Mouse (Mus musculus) spleen, postnatal 10 days (tissue): ENCODE measurements at regions not wholly inside any gene's neighbourhood (a gene's known extent, or its start where the extent isn't known, plus 50 kb on each side); places are given as distances from the start of the nearest gene placed in this dataset.

Source experiments
- DNase-seq, 2 experiments: peaks; one replicate each; pipeline ENCODE4 v3.0.0; 2021 to 2022; ENCODE audit warnings: low spot score in 2 of 2

DNA sequence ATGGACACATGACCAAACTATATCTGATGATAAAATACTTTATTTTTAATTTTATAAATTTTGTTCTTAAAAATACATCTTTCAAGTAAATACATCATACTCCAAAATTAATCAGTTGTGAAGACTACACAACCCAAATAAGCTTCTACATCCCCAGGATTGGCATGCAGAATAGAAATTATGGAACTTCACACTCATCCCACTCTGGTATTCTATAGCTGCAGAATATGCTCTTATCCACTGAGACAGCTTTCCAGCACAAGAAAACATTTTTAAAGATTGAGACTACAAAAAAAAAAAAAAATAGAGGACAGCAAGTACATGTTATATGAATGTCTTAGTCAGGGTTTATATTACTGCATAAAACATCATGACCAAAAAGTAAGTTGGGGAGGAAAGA lies 94.4 kb downstream of the Gm11232 start:
- no peak for DNase-seq

DNA sequence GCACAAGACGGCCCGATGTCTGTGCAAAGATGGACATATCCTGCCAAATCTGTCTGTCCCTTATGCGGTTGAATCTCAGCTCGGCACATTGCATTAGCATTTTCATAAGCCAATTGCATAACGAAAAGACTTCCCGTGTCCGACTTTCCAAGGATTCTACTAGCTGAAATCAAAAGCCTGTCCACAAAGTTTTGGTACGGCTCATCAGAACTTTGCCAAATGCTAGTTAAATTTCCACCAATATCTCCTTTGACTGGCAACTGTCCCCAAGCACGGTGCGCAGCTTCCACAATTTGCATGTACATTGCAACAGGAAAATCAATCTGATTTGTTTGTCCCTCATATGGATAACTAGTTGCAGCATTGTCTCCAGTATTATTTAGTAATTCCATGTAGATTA lies 117.2 kb downstream of the Gm11232 start:
- no peak for DNase-seq

DNA sequence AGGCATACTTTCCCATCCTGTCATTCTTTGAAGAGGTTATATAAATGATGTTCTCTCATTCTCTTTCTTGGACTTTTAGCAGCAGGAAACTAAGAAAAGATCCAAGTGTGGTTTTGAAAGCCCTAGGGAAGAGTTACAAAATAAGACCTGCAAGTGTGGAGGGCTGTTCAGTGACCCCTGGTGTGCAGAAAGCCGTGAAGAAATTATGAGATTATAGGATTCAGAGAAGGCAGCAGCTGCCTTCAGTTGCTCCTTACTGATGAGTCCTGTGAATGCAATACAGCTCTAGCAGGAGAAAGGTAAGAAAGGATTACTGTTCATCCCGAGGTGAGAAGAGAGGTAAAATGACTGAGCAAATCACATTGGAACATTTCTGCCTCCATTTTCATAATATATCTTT lies 130.7 kb downstream of the Gm11232 start:
- DNase-seq = no peak

DNA sequence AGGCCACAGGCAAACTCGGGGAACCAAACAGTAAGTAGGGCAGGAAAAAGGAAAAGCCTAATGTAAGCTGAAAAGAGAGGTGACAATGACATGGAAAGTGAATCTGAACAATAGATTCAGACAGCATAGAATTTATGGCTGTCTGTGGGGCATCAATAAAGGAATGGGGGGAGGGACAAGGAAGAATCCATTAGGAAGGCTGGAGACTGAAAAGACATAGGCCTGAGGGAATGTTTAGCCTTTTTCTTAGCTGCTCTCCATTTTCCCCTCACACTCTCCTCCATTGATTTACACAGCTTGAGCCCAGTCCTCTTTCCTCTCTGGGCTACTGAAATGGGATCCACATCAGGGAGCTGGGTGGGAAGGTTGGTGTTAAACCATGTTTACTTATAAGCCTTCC lies 131.1 kb downstream of the Gm11232 start:
- no peak for DNase-seq

DNA sequence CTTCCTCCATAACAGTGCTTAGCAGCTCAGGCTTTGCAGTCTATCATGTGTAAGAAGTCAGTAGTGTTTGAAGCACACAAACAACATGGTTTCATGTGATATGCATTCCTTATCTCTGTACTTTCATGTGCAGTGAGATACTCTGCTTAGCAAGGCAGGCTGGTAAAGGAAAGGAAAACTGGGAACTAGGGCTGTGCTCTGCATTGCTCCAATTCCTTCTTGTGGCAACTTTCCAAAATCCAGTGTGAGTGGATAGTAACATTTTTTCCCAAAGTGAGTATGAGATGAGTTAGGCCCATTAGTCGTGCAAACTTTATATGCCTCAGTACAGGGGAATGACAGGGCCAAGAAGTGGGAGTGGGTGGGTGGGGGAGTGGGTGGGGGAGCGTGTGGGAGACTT lies 133.0 kb downstream of the Gm11232 start:
- DNase-seq = no peak

DNA sequence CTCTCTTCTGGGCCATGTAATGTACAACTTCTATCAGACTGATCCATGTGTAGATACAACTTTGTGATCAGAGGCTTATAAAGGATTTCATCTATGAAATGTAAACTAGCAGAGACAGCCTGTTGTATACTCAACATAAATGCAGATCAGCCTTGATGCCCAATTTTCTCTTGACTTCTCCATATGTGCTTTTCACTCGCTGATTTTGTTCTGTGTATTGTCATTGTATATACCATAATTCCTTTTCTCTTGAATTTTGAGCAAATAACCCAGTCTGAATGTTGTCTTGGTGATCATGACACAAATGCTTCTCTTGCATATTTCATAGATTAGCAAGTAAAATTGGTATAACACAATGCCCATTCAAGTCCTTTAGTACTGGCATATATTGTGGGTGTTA lies 144.0 kb downstream of the Gm11232 start:
- no peak for DNase-seq

DNA sequence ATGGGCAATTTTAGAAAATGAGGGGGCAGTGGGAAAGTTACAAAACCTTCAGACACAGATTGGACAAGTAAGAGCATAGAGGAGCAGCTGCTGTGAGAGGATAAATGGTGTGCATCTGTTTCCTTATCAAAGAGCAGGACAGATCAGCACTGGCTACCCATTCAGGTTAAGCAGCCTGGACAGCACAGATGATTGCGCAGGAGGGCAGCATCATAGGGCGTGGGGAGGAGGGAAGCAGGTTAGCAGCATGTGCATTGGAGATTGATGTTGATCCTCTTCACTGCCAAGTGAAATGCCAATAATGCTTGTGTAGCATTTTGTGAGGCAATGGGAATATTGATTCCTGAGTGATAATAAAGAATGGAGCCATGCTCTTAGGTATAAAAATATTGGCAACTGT lies 171.9 kb downstream of the Gm11232 start:
- DNase-seq = no peak

DNA sequence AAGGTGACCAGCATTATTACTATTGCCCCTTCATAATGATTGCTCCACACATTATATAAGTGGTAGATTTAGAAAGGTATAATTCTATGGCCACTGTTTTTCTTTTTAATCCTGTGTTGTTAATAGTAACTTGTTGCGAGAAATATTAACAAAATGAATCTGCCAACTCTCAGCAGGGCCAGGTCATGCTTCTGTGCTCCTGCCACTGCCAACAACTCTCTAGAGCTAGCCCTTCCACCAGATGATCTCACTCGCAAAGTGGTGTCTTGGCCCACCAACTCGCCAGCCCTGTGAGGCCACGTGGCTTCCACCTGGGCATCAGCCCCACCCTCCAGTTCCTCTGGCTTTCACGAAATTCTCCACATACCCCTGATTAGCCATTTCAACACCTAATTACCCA lies 197.1 kb downstream of the Gm11232 start:
- DNase-seq = no peak

DNA sequence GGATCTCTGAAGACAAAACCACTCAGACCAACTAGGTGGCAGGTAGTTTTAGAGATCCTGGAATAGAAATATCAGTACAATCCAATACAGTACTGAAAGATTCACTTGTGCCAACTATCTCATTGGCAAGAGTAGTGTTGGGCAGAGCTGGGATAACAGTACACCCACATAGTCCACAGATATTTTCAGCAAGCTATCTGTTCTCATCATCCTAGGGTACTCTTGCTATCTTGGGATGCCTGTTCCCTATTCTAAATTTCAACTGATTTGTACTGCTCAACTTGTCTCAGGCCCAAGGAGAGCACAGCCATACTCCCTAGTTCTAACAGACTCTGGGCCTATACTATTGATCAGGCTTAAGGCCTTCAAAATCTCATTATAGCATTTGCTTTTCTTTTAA lies 218.6 kb downstream of the Gm11232 start:
- no peak for DNase-seq

DNA sequence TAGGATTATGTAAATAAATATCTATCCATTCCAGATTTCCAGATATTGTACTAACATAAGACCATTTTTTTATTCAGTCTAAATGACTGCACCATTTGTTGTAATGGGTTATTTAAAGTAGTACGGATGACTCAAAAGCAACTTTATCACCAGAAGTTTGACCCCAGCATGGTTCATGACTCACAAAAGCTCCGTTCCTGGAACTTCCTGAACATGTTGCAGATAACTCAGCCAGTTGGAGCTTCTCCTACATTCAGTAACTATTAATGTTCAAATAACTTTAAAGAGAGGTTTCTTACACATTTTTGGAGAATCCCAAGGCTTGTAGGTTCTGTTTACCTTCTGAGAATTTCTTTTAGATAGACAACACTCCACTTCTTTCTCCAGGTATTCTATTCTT lies 219.8 kb downstream of the Gm11232 start:
- no peak for DNase-seq

DNA sequence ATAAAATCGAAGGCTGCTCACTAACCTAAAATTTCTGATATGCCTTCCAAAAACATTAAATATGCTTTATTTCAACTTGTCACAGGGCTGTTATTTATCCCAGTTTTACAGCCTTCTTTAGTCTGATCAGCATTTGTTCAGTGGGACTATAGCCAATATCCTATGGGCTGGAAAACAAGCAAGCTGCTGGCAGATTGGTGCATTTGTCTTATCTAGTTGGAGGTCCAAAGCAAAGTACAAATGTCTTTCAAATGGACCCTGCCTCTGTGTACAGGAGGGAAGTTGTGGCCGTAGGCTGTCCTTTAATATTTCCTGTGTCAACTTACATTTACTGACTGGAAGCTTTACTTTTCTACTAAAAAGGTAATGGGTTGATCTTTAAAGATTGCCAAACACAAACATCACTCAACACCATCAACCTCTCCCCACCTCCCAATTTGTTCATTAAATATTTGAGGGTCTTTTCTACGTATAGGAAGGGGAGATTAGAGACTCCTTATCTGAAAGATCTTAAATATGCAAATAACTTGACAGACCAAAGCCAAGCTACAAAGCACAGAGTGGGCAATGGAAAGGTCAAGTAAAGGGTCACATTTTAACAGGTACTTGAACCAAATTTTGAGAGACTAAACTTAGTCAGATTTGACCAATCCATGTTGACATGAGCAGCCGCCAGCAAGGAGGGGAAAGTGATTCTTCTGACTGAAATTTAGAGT lies 233.4 kb downstream of the Gm11232 start:
- DNase-seq = no peak

DNA sequence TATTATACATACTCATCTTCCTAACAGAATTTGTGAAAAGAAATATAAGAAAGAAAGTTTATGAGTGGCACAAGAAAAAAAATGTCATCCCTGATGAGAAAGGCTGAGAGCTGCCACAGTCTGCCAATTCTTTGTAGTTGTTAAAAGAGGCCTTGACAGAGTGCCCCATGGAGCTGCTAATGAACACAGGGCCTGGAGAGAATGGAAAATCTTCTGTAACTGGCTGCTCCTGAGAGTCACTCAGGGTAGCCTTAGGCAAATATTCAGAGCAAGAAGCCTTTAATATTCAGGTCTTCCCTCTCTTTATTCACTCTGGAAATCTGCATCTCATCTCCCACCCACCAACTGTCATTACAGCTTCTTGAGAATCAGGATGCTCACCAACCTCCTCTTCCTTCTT lies 237.0 kb downstream of the Gm11232 start:
- DNase-seq = no peak

DNA sequence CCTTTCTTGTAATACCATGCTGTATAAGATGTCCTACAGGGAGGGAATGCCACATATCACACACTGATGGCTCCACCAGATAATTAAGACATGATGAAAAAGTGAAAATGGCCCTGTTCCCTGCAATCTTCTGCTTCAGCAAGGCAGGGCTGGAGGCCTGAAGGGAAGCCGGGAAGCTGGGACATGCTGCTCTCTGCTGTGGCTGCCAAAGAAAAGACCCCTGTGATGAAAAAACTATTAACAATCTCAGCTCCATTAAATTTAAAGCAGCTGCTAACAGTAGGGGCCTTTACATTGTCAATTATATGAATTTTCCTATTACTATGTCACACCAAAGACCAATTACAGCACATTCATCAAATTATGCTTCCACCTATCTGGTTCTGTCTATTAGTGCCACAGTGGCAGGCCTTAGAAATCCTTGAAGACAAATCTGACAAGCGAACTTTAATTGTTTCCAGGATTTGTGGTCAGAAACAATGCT lies 239.8 kb downstream of the Gm11232 start:
- no peak for DNase-seq

DNA sequence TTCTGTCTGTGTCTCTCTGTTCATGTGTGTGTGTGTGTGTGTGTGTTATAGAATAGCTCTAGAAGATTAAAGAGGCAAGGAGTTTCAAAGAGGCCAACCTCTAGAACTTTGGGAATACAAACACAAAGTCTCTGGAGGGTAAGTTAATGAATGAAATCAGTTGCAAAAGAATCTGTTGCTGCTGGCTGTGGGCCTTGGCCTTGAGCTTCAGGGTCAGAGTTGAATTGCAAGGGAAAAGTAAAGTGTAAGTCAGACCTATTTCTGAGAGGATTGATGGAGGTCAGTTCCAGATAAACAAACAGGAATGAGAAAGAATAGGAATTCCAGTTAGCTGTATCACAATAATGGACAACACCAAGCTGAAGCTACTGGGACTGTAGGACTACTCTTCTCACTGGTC lies 250.9 kb downstream of the Gm11232 start:
- no peak for DNase-seq

DNA sequence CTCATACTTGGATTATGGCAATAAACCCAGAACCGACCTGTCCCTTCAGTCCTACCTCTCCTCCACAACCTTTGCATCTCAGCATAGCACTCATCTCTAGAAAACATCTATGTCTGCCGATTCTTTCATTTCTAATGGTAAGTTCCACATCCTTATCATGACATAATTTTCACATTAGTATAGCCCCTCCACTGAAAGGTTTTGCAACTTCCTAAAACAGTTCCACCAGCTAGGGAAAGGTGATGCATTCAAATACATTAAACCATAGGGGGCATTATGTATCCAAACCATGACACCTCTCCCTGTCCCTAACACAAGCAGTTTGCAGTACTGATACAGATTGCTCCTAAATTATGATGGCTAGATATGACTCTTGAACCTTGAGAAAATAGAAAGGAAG lies 268.0 kb downstream of the Gm11232 start:
- no peak for DNase-seq

DNA sequence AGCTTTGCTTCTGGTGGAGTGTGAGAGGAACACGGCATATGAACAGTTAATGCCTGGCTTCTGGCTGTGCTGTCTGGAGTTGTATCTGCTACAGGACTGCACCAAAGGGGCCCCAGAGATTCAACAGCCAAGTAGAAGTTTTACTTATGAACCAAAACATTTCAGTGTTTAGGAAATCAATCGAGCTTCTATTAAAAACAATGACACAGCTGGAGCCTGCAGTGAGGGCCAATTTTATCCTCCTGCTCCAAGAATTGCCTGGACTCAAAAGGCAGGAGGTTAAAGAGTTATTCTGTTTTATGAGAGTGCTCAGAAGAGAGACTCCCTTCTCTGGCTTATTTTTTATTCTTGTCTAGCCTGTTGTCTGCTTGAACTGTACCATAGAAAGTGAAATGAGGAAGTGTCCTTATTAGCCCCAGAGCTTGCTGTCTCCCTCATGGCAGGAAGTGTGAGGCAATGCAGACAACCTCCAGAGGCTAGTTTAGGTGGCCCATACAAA lies 269.1 kb downstream of the Gm11232 start:
- peak; percentile 3 to 25 for DNase-seq

DNA sequence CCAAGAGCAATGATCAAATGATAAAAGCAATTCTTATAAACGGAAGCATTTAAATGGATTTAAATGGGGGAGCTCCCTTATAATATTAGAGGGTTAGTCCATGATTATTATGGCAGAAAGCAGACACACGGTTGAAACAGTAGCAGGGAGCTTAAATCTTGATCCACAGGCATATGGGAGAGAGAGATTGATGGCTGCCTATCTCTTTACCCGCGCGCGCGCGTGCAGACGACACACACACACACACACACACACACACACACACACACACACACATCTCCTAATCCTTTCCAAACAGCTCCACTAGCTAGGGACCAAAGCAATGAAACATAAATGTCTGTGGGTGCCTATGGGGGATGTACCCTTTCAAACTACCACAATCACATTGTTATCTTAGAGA lies 269.7 kb downstream of the Gm11232 start:
- peak in 1 of 2 experiments; percentile 12 for DNase-seq

DNA sequence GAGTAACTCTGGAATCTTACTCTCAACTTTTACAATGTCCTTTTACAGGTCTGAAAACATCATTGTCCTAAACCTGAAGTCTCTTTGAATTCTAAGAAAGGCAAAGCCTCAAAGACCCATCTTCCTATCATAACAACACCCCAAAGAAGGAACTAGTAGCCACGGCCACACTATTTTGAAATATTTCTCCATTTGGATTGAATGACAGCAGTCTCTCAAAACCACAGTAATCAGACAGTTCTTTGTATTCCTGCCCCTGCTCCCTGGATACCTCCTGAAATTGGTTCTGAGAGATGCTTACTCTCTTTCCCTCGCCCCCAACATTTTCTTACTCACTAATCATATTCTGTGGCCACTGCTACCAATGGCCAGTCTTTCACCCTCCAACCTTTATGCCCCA lies 276.8 kb downstream of the Gm11232 start:
- DNase-seq = no peak

DNA sequence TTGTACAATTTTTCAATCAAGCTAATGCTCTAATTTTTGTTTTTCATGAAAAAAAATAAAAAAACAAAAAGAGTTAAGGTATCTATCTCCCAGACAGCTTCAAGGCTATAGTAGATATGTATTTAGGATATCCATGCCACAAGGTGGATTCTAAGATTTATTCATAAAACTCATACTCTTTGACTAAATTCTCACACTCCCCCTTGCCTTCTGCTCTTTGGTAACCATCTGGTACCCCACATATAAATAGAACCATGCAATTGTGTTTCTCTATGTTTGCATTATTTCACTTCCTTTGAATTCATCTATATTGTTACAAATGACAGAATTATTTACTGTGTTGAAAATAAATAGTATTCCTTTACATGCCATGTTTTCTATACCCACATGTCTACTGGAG lies 287.2 kb downstream of the Gm11232 start:
- no peak for DNase-seq

DNA sequence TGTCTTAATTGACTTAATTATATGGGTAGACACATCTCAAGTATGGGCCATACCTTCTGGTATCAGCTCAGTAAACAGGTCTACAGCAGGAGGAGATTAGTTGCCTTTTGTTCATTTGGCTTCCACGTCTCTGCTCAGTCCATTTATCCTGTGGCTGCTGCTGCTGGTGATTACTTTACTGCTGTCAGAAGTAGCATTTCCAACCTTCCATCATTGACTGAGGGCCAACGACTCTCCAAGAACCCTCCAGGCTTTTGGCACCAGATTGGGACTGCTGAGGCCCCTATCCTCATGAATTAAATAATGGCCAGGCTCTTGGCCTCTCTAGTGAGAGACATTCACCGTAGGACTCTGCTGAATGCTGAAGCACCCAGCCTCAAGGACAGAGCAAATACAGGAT lies 303.0 kb downstream of the Gm11232 start:
- no peak for DNase-seq

DNA sequence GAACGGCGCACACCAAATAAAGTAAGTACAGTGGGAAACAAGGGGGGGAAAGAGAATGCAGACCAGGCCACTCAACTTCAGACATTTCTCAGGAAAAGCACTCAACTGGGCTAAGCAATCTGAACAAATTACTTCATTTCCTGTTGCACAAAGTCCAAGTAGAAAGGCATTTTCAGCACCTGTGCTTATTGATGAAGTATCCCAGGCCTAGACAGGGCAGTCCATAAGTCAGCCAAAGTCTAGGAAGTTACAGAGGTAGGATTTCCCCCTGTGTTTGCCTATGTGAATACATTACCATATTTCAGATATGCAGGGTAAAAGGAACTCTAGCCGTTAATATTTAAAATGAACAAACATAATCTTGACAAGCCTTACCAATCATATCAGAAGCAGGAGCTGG lies 304.3 kb downstream of the Gm11232 start:
- no peak for DNase-seq

DNA sequence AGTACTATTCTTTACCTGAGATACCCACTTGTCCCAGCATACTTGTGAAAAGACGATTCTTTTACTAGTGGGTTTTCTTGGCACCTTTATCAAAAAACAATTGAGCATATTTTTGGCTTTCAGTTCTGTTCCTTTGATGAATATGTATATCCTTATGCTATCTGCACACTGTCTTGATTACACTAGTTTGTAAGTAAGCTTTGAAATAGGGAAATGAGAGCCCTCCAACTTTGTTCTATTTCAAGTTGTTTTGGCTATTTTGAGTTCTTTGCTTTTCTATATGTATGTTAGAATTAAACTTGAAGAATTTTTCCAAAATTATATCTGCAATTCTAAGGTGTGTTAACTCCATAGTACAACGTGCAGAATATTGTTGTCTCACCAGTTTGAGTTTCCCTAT lies 311.3 kb downstream of the Gm11232 start:
- no peak for DNase-seq

DNA sequence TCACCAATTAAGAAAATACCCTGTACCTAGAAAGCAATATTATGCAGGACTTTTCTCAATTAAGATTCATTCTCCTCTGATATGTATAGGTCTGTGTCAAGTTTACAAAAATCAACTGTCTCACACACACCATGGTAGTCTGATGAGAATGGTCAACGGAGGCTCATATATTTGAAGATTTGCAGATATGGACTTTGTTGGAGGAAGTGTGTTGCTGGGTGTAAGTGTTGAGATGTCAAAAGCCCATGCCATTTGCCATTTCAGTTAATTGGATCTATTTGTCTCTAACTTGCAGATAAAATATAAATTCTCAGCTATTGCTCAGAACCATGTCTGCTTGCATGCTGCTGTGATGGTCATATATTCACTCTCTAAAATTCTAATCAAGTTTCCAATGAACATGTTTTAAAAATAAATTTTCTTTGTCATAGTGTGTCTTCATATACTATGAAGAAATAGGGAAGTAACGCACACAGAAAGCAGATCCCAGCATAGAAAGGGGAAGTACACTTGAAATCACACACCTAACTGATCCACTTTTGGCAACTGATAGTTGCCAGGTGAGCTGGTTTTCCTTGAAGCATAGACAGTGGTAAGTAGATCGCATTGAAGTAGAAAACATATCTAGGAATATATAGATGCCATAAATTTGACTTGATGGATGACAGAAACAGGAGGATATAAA lies 326.4 kb downstream of the Gm11232 start:
- no peak for DNase-seq
